Mouse (Mus musculus) fibroblast of lung, adult 2 months (primary cell): ENCODE measurements around the gene Nup214.
A peak's percentile ranks its signal among the peaks of the same experiment; 100 is the strongest.

Source experiments
- DNase-seq: peaks from one replicate; pipeline ENCODE4 v3.0.0-alpha.2; 2011; ENCODE audit warnings: low read depth

Nup214 gene

DNA sequence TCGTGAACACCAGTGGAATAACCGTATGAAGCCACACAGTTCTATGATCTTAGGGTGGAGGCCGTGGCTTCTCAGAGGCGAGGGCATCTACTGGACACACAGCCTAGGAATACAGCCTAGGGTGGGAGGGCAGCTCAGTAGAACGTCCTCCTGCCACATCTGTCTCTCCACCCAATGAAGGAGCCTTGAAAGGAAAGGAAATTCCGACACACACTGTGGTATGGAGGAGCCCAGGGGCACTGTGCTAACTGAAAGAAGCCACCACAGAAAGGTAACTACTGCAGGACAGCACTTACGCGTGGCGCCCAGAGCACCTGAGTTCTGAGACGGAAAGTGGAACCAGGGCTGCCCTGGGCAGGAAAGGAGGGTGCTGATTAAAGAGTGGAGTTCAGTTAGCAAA is 96.5 kb downstream of the Nup214 start:
- DNase-seq, result no peak

DNA sequence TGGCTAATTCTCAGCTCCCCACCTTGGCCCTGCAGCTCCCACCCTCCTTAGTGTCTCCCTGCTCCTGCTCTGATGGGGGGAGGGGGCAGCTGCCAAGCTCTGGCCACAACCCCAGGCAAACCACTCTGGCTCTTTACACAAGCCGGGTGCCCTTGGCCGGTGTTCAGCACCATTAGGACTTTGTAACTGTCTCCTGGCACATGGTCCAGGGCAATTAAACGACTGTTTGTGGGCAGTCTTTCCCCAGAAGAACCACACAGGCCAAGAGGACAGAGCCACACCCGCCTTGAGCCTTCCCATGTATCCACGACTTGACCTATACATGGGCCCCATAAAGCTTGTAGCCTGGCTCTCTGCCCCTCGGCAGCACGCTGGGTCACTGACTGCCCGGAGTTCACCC is 100.2 kb downstream of the Nup214 start:
- peak; percentile 8 for DNase-seq

DNA sequence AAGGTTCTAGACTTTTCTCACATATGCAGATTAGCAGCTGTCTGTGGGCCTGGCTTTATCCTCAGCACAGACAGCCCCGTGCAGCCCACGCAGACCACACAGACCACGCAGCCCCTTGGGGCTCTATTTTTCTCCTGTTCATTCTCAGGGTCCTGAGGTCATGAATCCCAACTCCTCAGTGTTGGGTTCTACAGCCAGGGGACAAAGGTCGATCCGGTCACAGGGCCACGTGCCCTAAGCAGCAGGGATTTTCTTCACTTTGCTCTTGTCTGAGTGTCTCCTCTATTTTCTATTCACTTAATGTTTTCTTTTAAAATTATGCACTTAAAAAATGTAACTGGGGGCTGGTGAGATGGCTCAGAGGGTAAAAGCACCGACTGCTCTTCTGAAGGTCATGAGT is 101.1 kb downstream of the Nup214 start:
- no peak for DNase-seq

DNA sequence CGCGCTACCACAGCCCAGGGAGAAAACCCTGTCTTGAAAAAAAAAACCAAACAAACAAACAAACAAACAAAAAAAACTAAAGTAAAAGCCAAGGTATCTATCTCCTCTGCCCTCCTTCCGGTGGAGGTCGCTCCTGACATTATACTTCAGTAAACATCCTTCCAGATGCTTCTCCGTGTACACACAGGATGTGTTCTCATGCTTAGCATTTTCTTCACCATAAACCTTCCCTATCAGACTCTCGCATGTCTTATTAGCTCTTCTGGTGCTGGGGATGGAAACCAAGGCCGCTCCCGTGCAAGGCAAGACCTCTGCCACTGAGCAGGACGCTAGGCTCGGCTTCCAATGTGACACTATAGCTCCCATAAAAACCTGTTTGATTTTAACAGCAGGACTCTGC is 103.5 kb downstream of the Nup214 start:
- no peak for DNase-seq

DNA sequence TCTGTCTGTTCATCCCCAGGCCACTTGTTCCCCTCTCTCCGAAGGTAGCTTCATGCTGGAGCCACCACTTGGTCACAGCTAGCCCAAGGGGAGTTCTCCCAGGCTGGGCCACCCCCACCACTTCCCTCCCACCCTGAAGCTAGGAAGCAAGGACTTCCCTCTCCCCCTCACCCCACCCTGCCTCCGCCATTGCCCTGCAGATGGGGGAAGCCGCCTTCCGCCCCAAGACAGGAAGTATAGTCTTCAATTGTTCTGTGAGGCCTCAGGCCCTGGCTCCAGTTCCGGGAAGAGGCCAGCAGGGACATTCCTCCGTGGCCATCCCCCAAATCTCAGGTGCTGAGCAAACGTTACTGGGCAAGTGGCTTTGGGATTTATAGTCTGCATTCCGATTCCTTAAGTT is 104.3 kb downstream of the Nup214 start:
- DNase-seq, result no peak

DNA sequence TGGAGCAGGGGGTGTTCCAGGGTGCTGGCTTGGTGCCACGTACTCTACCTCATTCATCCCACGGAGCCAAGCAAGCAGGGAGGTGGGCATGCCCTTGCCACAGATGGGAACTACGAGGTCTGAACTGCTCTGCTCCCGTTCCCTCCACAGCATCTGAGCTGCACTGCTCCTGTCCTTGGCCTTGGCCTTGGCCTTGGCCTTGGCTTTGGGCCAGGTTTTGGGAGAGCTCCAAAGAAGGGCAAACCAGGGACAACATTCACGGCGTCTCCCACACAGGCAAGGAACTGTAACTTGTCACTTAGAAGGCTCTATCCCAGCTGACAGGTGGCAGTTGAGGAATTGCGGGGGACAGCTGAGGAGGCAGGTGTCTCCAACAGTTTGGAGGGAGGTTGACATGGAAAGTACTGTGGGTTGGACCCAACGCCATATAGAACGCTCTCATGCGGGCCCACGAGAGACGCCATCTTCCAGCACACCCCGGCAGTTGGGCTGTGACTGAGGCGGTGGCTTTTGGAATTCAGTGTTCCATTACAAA is 105.0 kb downstream of the Nup214 start:
- no peak for DNase-seq

DNA sequence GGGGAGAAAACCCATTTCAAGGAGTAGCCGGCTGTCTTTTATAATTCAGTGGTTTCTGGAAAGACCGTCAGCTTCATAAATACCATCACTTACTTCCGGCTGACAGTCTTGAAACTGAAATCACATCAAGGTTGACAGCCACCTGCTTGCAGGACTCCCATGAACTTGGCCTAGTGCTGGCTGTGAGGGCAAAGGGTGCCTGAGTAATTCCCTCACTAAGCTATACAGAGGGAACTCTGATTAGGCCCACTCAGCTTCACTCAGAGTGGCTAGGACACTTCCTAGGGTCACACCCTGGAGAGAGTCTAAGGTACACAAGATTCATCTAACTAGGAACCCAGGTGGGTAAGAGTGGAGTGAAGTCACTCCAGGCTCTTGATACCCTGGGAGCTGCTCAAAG is 106.4 kb downstream of the Nup214 start:
- DNase-seq, result no peak

DNA sequence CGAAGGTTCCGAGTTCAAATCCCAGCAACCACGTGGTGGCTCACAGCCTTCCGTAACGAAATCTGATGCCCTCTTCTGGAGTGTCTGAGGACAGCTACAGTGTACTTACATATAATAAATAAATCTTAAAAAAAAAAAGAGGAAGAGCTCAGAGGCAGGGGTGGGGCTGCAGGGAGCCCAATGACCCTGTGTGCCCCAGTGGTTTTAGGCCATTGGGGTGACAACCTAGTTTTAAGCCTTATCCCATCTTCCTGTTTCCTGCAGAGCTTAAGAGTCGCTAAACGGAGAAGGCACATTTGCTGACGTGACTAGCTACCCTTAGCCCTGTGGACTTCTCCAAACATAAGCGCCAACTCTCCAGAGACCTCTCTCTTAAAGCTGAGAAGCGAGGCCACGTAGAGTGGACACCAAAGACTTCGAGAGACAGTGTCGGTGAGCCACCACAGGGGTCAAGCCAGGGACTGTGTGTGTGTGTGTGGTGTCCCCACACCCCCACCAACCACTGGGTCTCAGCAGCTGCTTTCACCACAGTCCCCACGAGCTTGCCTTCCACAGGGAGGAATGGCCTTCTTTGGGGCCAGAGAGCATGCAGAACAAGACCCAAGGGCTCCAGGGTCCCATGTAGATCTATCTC is 107.2 kb downstream of the Nup214 start:
- DNase-seq, result no peak

DNA sequence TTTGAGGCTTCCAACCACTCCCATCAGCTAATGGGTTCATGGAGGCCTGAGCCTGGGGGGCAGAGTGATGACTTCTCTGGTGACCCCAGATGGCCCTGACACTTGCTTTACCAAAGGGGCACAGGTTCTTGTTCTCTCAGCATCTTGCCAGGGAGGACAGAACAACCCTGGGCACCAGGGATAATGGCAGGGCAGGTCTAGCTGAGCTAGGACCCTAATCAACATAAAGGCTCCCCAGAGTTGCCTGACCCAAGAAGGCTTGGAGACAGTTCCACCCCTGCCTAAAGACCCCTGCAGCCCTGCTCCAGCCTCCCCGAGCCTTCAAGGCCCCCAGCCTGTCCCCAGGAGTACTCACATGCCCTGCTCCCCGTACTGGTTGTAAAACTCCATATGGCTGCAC is 108.0 kb downstream of the Nup214 start:
- no peak for DNase-seq

DNA sequence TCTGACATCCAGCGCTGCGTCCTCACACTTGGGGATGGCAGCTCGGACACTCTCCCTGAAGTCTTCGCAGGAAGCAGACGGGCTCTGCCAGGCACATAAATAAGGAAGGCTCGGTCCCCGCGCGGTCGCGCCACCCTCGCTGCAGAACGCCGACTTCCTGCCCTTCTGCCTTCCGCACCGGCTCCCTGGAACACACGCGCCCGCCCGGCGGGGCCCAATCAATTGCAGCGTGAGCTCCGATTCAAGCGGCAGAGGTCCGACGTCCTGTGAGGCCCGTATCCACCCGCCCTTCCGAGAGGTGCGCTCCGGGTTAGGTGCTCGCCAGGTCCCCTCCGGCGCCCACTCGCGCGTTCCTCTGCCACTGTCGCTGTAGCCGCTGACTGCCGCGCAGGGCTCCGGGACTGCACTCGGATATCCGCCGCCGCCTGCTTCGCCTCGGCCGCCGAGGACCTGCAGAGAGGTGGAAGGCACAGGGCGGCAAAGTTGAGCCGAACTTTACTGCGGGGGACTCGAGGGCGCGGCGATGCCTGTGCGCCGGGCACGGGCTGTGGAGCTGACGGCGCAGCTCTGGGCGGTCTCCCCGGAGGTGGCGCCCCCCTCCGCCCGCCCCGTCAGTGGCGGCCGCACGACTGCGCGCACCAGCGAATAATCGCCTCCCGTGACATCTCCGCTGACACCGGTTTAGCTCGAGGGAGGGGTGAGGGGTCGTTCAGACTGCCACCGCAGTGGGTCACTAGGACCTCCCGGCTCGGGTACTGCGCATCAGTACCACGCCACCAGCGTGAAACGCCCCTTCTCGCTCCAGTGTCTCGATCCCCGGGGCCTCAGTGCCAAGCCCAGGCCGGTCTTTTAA is 109.1 kb downstream of the Nup214 start:
- no peak for DNase-seq

DNA sequence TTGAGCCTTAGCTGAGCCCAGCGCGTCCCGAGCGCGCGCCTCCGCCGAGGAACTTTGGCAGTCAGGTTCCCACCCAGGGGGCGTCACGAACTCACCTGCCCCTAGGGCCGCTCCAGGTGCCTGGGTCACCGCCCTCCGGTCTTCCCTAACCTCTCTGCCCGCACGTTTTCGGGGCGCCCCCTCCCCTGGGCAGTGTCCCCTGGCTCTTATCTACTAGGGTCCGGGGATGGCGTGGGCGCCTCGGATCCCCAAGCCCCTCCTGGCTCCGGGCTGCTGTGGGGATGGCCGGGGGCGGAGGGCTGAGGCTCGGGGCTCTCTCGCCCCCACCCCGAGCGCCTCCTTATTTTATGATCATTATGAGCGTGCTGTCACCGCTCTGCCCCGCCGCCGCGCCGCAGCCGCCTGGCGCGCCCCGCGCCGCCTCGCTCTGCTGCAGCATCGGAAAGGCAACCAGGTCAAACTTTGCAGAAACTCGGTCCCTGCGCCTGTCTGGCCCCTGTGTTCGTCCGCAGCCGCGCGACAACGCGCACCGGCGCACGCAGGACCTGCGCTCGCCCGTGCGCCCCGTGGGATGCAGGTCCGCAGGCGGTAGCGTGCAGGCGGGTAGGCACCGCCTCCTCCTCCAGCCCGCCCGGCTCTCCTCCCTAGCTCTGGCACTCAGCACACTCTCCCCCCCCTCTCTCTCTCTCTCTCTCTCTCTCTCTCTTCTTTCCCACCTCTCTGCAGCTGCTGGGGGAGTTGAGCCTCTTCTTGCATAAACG is 110.1 kb downstream of the Nup214 start, which contains the start of gene Fam78a:
TSS of gene Fam78a (minus strand) at position 747 of the 761 bp plus-strand sequence.
- no peak for DNase-seq

DNA sequence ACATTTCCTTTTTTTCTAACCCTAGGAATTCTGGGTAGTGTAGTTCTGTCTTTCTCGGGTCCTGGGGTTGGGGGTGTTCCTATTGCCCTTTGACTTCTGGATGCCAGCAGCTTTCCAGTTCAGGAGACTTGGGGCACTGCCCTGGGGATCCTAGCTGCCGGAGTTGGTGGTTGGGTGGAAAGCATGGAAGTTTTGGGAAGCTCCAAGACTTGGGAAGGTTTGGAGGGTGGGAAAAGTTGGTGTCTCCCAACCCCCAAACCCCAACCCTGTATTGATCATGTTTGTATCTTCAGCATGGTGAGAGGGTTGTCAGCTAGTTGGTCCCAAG is 110.6 kb downstream of the Nup214 start:
- no peak for DNase-seq

DNA sequence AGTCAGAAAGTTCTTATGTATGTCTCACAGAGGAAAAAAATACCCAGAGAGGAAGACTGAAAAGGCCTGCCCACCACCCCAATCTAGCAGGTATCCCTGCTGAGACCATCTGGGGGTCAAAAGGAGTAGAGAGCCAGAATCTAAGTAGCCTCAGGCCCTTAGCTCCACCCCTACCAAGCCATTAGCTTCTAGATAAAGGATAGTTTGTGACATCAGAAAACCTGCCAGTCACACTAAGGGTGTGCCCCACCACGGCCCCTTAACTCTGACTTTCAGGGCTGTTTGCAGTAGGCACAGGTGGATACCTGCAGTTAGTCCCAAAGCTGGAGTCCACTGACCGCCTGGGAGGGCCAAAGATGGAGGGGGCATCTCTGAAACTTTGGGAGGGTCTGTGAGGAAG is 111.0 kb downstream of the Nup214 start:
- DNase-seq, result no peak

DNA sequence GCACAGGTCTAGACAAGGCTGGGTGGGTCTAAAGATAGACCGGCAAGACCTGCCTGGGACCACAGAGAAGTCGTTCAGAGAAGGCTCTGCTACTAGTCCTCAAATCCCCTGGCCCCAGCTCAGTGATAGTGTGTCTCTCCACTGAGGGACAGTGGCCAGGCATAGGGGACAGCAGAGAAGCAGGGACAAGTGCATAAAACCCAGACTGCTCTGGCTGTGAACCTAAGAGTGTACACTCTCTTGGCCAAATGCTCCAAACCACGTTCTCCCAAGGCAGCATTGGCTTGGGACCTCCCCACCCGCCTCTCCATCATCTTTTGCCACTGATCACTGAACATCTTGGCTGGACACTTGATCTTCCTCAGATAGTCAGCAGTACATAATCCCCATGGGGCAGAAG is 113.4 kb downstream of the Nup214 start:
- no peak for DNase-seq

DNA sequence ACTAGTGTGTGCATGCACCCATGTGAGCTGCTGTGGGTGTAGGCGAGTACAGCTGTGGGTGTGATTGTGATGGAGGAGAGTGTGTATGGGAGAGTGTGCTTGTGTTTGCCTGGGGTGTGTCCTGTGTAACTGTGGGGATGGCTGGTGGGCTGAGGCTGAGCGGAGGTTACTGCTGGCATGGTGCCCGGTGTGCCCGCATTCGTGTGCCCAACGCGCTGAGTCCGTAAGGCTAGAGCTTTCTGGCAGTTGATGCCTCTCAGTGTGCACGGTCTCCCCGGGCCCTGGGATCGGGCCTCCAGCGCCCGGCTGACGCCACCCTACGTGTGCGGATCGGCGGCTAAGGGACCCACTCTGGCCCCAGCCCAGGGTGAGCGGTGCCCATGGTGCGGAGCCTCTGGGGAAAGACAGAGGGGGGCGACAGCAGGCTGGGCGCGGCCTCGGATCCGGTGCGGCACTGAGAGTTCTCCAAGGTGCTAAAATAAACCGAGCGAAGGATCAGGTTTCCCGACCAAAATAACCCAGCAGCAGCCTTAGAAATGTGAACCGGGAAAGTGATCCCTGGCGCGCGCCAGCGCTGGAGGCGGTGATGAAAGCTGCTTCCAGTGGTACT is 114.2 kb downstream of the Nup214 start:
- peak; percentile 8 for DNase-seq

DNA sequence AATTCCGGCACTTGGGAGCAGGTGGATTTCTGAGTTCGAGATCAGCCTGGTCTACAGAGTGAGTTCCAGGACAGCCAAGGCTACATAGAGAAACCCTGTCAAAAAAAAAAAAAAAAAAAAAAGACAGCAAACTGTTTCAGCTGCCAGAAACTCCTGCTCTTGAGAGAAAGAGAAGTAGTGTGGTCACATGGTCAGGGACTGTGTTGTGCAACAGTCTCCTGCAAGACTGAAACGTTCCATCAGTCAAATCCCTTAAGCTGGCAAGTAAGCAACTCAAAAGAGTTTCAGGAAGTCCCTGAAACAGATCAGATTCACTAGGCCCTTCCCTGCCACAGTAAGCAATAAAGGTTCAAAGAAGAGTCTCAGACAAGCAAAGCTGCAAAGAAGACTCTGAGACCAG is 115.4 kb downstream of the Nup214 start:
- no peak for DNase-seq

DNA sequence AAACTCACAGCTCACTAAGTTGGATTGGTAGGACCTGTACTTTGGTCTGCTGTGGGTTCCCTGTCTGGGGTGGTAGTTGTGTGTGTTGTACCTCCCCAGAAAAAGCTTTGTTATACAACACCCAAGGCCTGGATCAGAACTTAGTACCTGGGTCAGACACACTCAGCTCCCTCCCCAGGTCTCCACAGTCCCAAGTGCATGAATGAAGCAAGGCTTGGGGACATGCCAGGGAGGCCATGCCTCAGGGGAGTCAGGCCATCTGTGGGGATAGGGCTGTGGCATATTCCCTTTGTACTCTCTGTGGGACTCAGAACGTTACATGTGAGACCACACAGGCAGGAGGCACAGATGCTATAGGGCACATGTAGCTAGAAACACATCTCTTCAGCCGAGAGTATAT is 115.9 kb downstream of the Nup214 start:
- no peak for DNase-seq

DNA sequence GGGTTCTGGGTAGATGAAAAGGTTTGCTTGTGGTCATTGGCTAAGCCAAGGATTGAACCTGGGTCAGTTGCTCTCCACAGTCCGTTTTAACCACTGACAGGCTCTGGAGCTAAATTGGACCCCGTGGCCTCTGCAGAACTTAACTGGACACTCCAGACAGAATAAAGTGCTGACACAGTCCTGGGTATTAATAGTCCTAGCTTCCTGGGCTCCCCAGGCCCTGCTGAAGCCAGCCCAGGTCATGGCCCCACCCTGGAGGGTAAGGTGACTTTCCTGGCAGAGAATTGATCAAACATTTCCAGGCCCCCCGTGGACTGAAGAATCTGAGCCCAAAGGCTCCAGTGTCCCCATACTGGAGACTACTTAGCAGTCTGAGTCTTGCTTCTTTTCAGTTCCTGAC is 117.7 kb downstream of the Nup214 start:
- no peak for DNase-seq

DNA sequence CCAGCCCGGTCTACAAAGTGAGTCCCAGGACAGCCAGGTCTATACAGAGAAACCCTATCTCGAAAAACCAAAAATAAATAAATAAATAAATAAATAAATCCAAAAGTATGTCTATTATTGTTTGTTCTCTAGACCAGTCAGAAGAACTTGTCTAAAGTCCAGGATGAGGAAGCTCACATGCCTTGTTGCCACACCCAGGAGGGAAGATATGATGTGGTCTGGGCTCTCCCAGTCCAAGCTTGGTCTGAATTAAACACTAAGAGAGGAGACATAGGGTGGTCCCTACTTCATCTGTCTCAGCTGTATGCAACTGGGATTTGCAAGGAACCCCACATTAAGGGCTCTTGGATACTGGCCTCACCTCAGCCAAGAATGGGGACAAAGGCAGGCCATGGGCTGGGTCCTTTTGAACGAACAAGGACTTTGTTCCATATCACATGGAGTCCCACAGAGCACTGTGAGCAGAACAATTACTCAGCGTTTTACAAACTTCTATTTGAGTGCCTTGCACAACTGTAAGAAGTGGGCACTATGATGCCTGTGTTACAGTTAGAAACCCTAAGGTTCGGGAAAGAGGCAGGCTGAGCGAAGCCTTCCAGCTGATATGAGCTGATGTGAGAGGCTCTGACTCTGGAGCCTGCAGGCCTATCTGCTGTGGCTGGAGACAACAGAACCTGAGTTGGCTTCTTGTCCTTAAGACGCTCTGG is 119.9 kb downstream of the Nup214 start:
- no peak for DNase-seq

DNA sequence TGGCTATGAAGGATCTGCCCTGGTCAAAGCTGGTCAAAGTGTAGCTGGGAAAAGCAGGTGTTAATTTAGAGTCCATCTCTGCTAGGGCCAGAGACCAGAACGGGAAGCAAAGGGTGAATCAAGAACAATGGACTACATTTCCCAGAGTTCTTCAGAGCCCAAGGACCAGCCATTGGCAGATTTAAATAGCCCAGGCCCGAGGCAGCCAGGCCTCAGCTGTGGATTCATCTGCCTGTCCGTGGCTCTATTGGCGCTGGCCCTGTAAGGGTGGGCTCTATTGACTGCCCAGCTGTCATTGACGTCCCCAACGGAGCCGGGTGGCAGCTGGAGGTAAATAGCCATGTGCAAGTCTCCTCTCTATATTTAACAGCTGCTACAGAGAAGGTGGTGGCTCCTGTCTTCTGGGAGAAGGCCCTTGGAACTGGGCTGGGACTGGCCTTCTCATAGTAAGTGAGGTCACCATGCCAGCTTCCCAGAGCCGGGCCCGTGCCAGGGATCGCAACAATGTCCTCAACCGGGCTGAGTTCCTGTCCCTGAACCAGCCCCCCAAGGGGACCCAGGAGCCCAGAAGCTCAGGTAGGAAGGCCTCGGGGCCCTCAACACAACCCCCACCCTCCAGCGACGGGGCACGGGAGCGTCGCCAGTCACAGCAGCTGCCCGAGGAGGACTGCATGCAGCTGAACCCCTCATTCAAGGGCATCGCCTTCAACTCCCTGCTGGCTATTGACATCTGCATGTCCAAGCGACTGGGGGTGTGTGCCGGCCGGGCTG is 121.3 kb downstream of the Nup214 start, which contains the start of gene Plpp7:
TSS of gene Plpp7 (plus strand) at position 178 of the 771 bp plus-strand sequence.
- DNase-seq, result peak; percentile 24

DNA sequence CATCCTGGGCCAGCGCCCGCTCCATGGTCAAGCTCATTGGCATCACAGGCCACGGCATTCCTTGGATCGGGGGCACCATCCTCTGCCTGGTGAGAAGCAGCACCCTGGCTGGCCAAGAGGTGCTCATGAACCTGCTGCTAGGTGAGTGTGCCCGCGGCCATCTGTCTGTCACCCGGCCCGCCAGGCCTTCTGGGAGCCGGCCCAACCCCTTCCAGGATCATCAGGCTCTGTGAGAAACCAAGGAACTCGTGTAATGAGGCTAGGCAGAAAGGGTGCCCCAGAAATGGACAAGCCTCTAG is 121.8 kb downstream of the Nup214 start:
- DNase-seq, result no peak
